8 mouse cellular contexts compared by ENCODE assay signal in genomic region chr2:140395744-140396231, GRCm38 (mm10). TPM values are rescaled to one million over a fixed set of nuclear protein-coding genes. Genes with fewer than 3 reads are reported as not detected.
DNase-seq lines count a peak whose midpoint lies in the region; ATAC-seq and TF ChIP-seq lines count a peak whose summit lies in the region.

No protein-coding gene starts in this region.

- H3K36me3 ChIP-seq in ES-Bruce4 (ENCODE audit: control insufficient read depth, insufficient read depth, low read length, poor library complexity, severe bottlenecking): no peaks in the 10 kb centered on the region
- H3K36me3 ChIP-seq in forebrain, embryonic 11.5 days (ENCODE audit: control insufficient read depth, insufficient read depth, low read length): no peaks in the 10 kb centered on the region
- H3K36me3 ChIP-seq in liver, embryonic 15.5 days (replicated peaks): no peaks in the 10 kb centered on the region
- H3K36me3 ChIP-seq in neural tube, embryonic 14.5 days (ENCODE audit: control insufficient read depth, insufficient read depth, low read length): no peaks in the 10 kb centered on the region

- no peaks in the 10 kb centered on the region for H3K27me3 ChIP-seq in ES-Bruce4 (ENCODE audit: control insufficient read depth, insufficient read depth, low read length, poor library complexity, severe bottlenecking)
- H3K27me3 ChIP-seq in forebrain, embryonic 11.5 days (ENCODE audit: control insufficient read depth, insufficient read depth, low read length): no peaks in the 10 kb centered on the region
- peaks cover 24% of the 10 kb centered on the region for H3K27me3 ChIP-seq in liver, embryonic 15.5 days
- H3K27me3 ChIP-seq in neural tube, embryonic 14.5 days (ENCODE audit: control insufficient read depth, insufficient read depth, low read length): no peaks in the 10 kb centered on the region

- TF ChIP-seq CTCF in ES-Bruce4 (IDR thresholded peaks at IDR 0.05; ENCODE audit: low read depth, low read length): no peak
- TF ChIP-seq CTCF in bone marrow, adult 2 months (IDR thresholded peaks at IDR 0.05; ENCODE audit: control insufficient read depth, insufficient read depth, low read length): no peak

- peak; percentile 80 for DNase-seq in forebrain, embryonic 11.5 days (ENCODE audit: low spot score)
- DNase-seq in heart, postnatal 10 days: peak; percentile 31 to 37
- DNase-seq in kidney, postnatal 36 days: peak; percentile 50 to 65
- peak; percentile 65 for DNase-seq in thymus, postnatal 4 days

- peak overlapping the region; percentile 72 for H3K9ac ChIP-seq in ES-Bruce4 (ENCODE audit: low read depth, poor library complexity, severe bottlenecking)
- peak overlapping the region; percentile 72 for H3K9ac ChIP-seq in forebrain, embryonic 11.5 days (ENCODE audit: low read length)
- peak overlapping the region; percentile 55 for H3K9ac ChIP-seq in liver, embryonic 15.5 days
- H3K9ac ChIP-seq in neural tube, embryonic 14.5 days (replicated peaks; ENCODE audit: low read depth, low read length): peak overlapping the region; percentile 64

- ATAC-seq in forebrain, embryonic 11.5 days (replicated peaks; ENCODE audit: low FRiP score): peak; percentile 73
- ATAC-seq in liver, embryonic 15.5 days (ENCODE audit: insufficient read depth): peak; percentile 47
- ATAC-seq in neural tube, embryonic 14.5 days (ENCODE audit: low read depth): peak; percentile 84

- H3K4me1 ChIP-seq in ES-Bruce4 (ENCODE audit: control insufficient read depth, insufficient read depth, low read length): no peaks in the 10 kb centered on the region
- H3K4me1 ChIP-seq in bone marrow, adult 2 months (ENCODE audit: control insufficient read depth, insufficient read depth, low read length): no peaks in the 10 kb centered on the region; the same call in 1 of the 2 replicates
- peaks cover 2% of the 10 kb centered on the region; the same call in 1 of the 2 replicates for H3K4me1 ChIP-seq in forebrain, embryonic 11.5 days (replicated peaks; ENCODE audit: control insufficient read depth, insufficient read depth, low read length)
- peaks cover 17% of the 10 kb centered on the region for H3K4me1 ChIP-seq in liver, embryonic 15.5 days (replicated peaks)
- H3K4me1 ChIP-seq in neural tube, embryonic 14.5 days (ENCODE audit: control insufficient read depth, insufficient read depth, low read length): no peaks in the 10 kb centered on the region

- no peak for TF ChIP-seq POLR2A in ES-Bruce4 (IDR thresholded peaks at IDR 0.05; ENCODE audit: insufficient read depth, low read length)
- TF ChIP-seq POLR2A in bone marrow, adult 2 months (IDR thresholded peaks at IDR 0.05; ENCODE audit: borderline replicate concordance, control insufficient read depth, low read depth, low read length): no peak

- intact Hi-C loops in heart, postnatal 10 days (cut with DNase I): loop anchor here (5.0 to 10.0 kb wide), 2 partner anchors 223 to 331 kb away; partner anchors contain the start of genes Esf1, Ndufaf5 and Tasp1

- under 1% methylated on average over 58 of the region's 58 CpGs for WGBS in bone marrow, adult 2 months
- WGBS in forebrain, embryonic 11.5 days: 0% methylated on average over 19 of the region's 58 CpGs
- WGBS in liver, embryonic 15.5 days (ENCODE audit: insufficient replicate concordance): under 1% methylated on average over 51 of the region's 58 CpGs
- under 1% methylated on average over 19 of the region's 58 CpGs for WGBS in neural tube, embryonic 14.5 days

- no peaks in the 10 kb centered on the region for H3K9me3 ChIP-seq in ES-Bruce4 (replicated peaks; ENCODE audit: control insufficient read depth, insufficient read depth, low read length, poor library complexity, severe bottlenecking)
- no peaks in the 10 kb centered on the region for H3K9me3 ChIP-seq in forebrain, embryonic 11.5 days (ENCODE audit: control insufficient read depth, low read length)
- H3K9me3 ChIP-seq in liver, embryonic 15.5 days (replicated peaks): no peaks in the 10 kb centered on the region
- H3K9me3 ChIP-seq in neural tube, embryonic 14.5 days (ENCODE audit: control insufficient read depth, low read length): no peaks in the 10 kb centered on the region

- TF ChIP-seq EP300 in ES-Bruce4 (IDR thresholded peaks at IDR 0.05; ENCODE audit: insufficient read depth, low read depth, low read length): no peak

- no peak overlapping the region for H3K27ac ChIP-seq in ES-Bruce4 (ENCODE audit: insufficient read depth, low read length)
- no peak overlapping the region; the same call in 1 of the 2 replicates for H3K27ac ChIP-seq in bone marrow, adult 2 months (ENCODE audit: control insufficient read depth, insufficient read depth, low read depth, low read length, poor library complexity)
- no peak overlapping the region for H3K27ac ChIP-seq in forebrain, embryonic 11.5 days (ENCODE audit: low read depth, low read length)
- no peak overlapping the region for H3K27ac ChIP-seq in liver, embryonic 15.5 days (replicated peaks)
- peak overlapping the region; percentile 76 for H3K27ac ChIP-seq in neural tube, embryonic 14.5 days (ENCODE audit: low read depth, low read length)

- H3K4me3 ChIP-seq in ES-Bruce4 (ENCODE audit: low read depth, low read length): peak overlapping the region; percentile 75
- peak overlapping the region; percentile 9 for H3K4me3 ChIP-seq in bone marrow, adult 2 months (replicated peaks; ENCODE audit: control insufficient read depth, low read depth, low read length)
- H3K4me3 ChIP-seq in forebrain, embryonic 11.5 days (ENCODE audit: low read depth, low read length): peak overlapping the region; percentile 68
- peak overlapping the region; percentile 68 for H3K4me3 ChIP-seq in liver, embryonic 15.5 days (replicated peaks)
- H3K4me3 ChIP-seq in neural tube, embryonic 14.5 days (ENCODE audit: low read depth, low read length): peak overlapping the region; percentile 79

- H3K4me2 ChIP-seq in forebrain, embryonic 11.5 days (ENCODE audit: low read depth, low read length, severe bottlenecking): peak overlapping the region; percentile 78
- peak overlapping the region; percentile 97 for H3K4me2 ChIP-seq in liver, embryonic 15.5 days
- peak overlapping the region; percentile 83 for H3K4me2 ChIP-seq in neural tube, embryonic 14.5 days (ENCODE audit: low read depth, low read length)

RNA-seq across cellular contexts. Expression of gene Macrod2, which starts 0.7 kb away (rescaled TPM):
- polyA plus RNA-seq in ES-Bruce4 (2011; ENCODE audit: insufficient read depth, insufficient read length, low read depth, missing spikeins): 7.6 and 11.9 TPM in 2 replicates
- polyA plus RNA-seq in bone marrow, adult 2 months (2011; ENCODE audit: insufficient read depth, insufficient read length, low replicate concordance, missing spikeins): 2.8 and 4.7 TPM in 2 replicates
- polyA plus RNA-seq in forebrain, embryonic 11.5 days (2014; fragmentation: Nextera tagmentation; extraction: Ambion mirVana): 45.9 and 47.6 TPM in 2 replicates
- total RNA-seq in heart, postnatal 10 days (2021): 1 to 10 TPM; 8.5 to 9.9 TPM
- polyA plus RNA-seq in liver, embryonic 15.5 days (2015; fragmentation: Nextera tagmentation; extraction: Ambion mirVana): 6.9 and 7.2 TPM in 2 replicates
- 65.9 and 71.6 TPM in 2 replicates for polyA plus RNA-seq in neural tube, embryonic 14.5 days (2014; fragmentation: Nextera tagmentation; extraction: Ambion mirVana)

RNA-seq across cellular contexts. Expression of gene Sel1l2, which starts 6.3 kb away (rescaled TPM):
- polyA plus RNA-seq in ES-Bruce4 (2011; ENCODE audit: insufficient read depth, insufficient read length, low read depth, missing spikeins): not detected in 2 replicates
- polyA plus RNA-seq in bone marrow, adult 2 months (2011; ENCODE audit: insufficient read depth, insufficient read length, low replicate concordance, missing spikeins): not detected in 2 replicates
- not detected in 2 replicates for polyA plus RNA-seq in forebrain, embryonic 11.5 days (2014; fragmentation: Nextera tagmentation; extraction: Ambion mirVana)
- total RNA-seq in heart, postnatal 10 days (2021): not detected
- polyA plus RNA-seq in liver, embryonic 15.5 days (2015; fragmentation: Nextera tagmentation; extraction: Ambion mirVana): not detected in 2 replicates
- not detected in 2 replicates for polyA plus RNA-seq in neural tube, embryonic 14.5 days (2014; fragmentation: Nextera tagmentation; extraction: Ambion mirVana)

Comparison
In these comparisons a context has a peak if more than half of its experiments do, and no peak if none do; other contexts are left out.
1. H3K4me3 ChIP-seq: peak in every context shown above with its lines; median percentile 79 in neural tube, embryonic 14.5 days; 75 in ES-Bruce4; 68 in forebrain, embryonic 11.5 days; 68 in liver, embryonic 15.5 days; 9 in bone marrow, adult 2 months.